Mouse (Mus musculus): ENCODE data around the gene Mkrn3. TPM values are rescaled to one million over a fixed set of nuclear protein-coding genes. Genes with fewer than 3 reads are reported as not detected.
A peak's percentile ranks its signal among the peaks of the same experiment; 100 is the strongest.

The Mkrn3 gene
- total and polyA plus RNA-seq, 3 experiments: not detected

GRCm38 (mm10) chr7:62436394-62436793 lies 16.5 kb upstream of the Mkrn3 start:
- peak; percentile 2 for DNase-seq (ENCODE audit: low read depth, low spot score)
- Histone ChIP-seq H3K4me3 (ENCODE audit: control insufficient read depth in 1 of 2, insufficient read depth in 1 of 2, low read depth in 2 of 2, low read length in 2 of 2) (no peak overlapping the region), H3K9me3 (replicated peaks; ENCODE audit: insufficient read depth, low read length) (no peaks in the 10 kb centered on the region), H3K9ac (ENCODE audit: control insufficient read depth, low read depth, low read length, poor library complexity, severe bottlenecking) (no peak overlapping the region), H3K79me2 (ENCODE audit: control insufficient read depth, insufficient read depth, low read length, poor library complexity) (no peaks in the 10 kb centered on the region), H3K36me3 (ENCODE audit: control insufficient read depth in 1 of 2, insufficient read depth in 2 of 2, low read length in 2 of 2) (no peaks in the 10 kb centered on the region), H3K4me1 (ENCODE audit: control insufficient read depth in 1 of 2, insufficient read depth in 2 of 2, low read length in 2 of 2) (no peaks in the 10 kb centered on the region), H3K27ac (ENCODE audit: control insufficient read depth, low read depth, low read length) (no peak overlapping the region), H3K27me3 (ENCODE audit: control insufficient read depth in 1 of 2, insufficient read depth in 2 of 2, low read length in 2 of 2) (no peaks in the 10 kb centered on the region)
- TF ChIP-seq CTCF (IDR thresholded peaks at IDR 0.05 in 2 of 3, conservative IDR thresholded peaks at IDR 0.05 in 1 of 3; ENCODE audit: control insufficient read depth in 1 of 3, insufficient read depth in 1 of 3, low read depth in 2 of 3, low read length in 3 of 3, poor library complexity in 1 of 3, severe bottlenecking in 1 of 3) (peak in 1 of 3 experiments; percentile 22; a peak in 1 of 6 replicates), TAL1 (IDR thresholded peaks at IDR 0.05; ENCODE audit: low read length) (no peak)

- peak; percentile 27 for DNase-seq (ENCODE audit: low read depth, low spot score)
- no peaks in the 10 kb centered on the region for H3K4me1 ChIP-seq (ENCODE audit: control insufficient read depth in 1 of 2, insufficient read depth in 2 of 2, low read length in 2 of 2)
- H3K9ac ChIP-seq (ENCODE audit: control insufficient read depth, low read depth, low read length, poor library complexity, severe bottlenecking): no peak overlapping the region
- TF ChIP-seq MYB (IDR thresholded peaks at IDR 0.05; ENCODE audit: low read depth, low read length): no peak
- TF ChIP-seq CTCF (IDR thresholded peaks at IDR 0.05 in 2 of 3, conservative IDR thresholded peaks at IDR 0.05 in 1 of 3; ENCODE audit: control insufficient read depth in 1 of 3, insufficient read depth in 1 of 3, low read depth in 2 of 3, low read length in 3 of 3, poor library complexity in 1 of 3, severe bottlenecking in 1 of 3): peak in 1 of 3 experiments; percentile 43; a peak in 3 of 6 replicates
- no peaks in the 10 kb centered on the region for H3K9me3 ChIP-seq (replicated peaks; ENCODE audit: insufficient read depth, low read length)
- H3K27ac ChIP-seq (ENCODE audit: control insufficient read depth, low read depth, low read length): no peak overlapping the region
- no peaks in the 10 kb centered on the region for H3K36me3 ChIP-seq (ENCODE audit: control insufficient read depth in 1 of 2, insufficient read depth in 2 of 2, low read length in 2 of 2)
- no peak overlapping the region for H3K4me3 ChIP-seq (ENCODE audit: control insufficient read depth in 1 of 2, insufficient read depth in 1 of 2, low read depth in 2 of 2, low read length in 2 of 2)
- H3K79me2 ChIP-seq (ENCODE audit: control insufficient read depth, insufficient read depth, low read length, poor library complexity): no peaks in the 10 kb centered on the region
- no peaks in the 10 kb centered on the region for H3K27me3 ChIP-seq (ENCODE audit: control insufficient read depth in 1 of 2, insufficient read depth in 2 of 2, low read length in 2 of 2)
Measured at GRCm38 (mm10) chr7:62433243-62433642, 13.3 kb upstream of the Mkrn3 start.

- peak; percentile 51 for DNase-seq (ENCODE audit: low read depth, low spot score)
- H3K27ac ChIP-seq (ENCODE audit: control insufficient read depth, low read depth, low read length): no peak overlapping the region
- H3K9ac ChIP-seq (ENCODE audit: control insufficient read depth, low read depth, low read length, poor library complexity, severe bottlenecking): no peak overlapping the region
- H3K4me3 ChIP-seq (ENCODE audit: control insufficient read depth in 1 of 2, insufficient read depth in 1 of 2, low read depth in 2 of 2, low read length in 2 of 2): no peak overlapping the region
- TF ChIP-seq ZMIZ1 (IDR thresholded peaks at IDR 0.05; ENCODE audit: low read depth, low read length): no peak
- no peak for TF ChIP-seq USF1 (IDR thresholded peaks at IDR 0.05; ENCODE audit: low read depth, low read length)
- TF ChIP-seq ELF1 (IDR thresholded peaks at IDR 0.05; ENCODE audit: low read depth, low read length): no peak
- TF ChIP-seq MEF2A (IDR thresholded peaks at IDR 0.05; ENCODE audit: extremely low read depth, insufficient replicate concordance, low read depth, low read length, poor library complexity, severe bottlenecking): no peak
- TF ChIP-seq CTCF (IDR thresholded peaks at IDR 0.05 in 2 of 3, conservative IDR thresholded peaks at IDR 0.05 in 1 of 3; ENCODE audit: control insufficient read depth in 1 of 3, insufficient read depth in 1 of 3, low read depth in 2 of 3, low read length in 3 of 3, poor library complexity in 1 of 3, severe bottlenecking in 1 of 3): peak; percentile 31 to 56 (median 53)
- TF ChIP-seq TBP (IDR thresholded peaks at IDR 0.05; ENCODE audit: low read depth, low read length): no peak
- TF ChIP-seq GATA1 (IDR thresholded peaks at IDR 0.05; ENCODE audit: low read depth, low read length): no peak
- no peak for TF ChIP-seq E2F4 (IDR thresholded peaks at IDR 0.05; ENCODE audit: borderline replicate concordance, low read depth, low read length)
- TF ChIP-seq SMC3 (IDR thresholded peaks at IDR 0.05; ENCODE audit: low read depth, low read length): peak; percentile 17; the same call in 1 of the 2 replicates
- no peak for TF ChIP-seq NELFE (IDR thresholded peaks at IDR 0.05; ENCODE audit: low read depth, low read length)
- no peaks in the 10 kb centered on the region for H3K4me1 ChIP-seq (ENCODE audit: control insufficient read depth in 1 of 2, insufficient read depth in 2 of 2, low read length in 2 of 2)
- H3K27me3 ChIP-seq (ENCODE audit: control insufficient read depth in 1 of 2, insufficient read depth in 2 of 2, low read length in 2 of 2): no peaks in the 10 kb centered on the region
- no peaks in the 10 kb centered on the region for H3K9me3 ChIP-seq (replicated peaks; ENCODE audit: insufficient read depth, low read length)
- no peaks in the 10 kb centered on the region for H3K36me3 ChIP-seq (ENCODE audit: control insufficient read depth in 1 of 2, insufficient read depth in 2 of 2, low read length in 2 of 2)
- no peaks in the 10 kb centered on the region for H3K79me2 ChIP-seq (ENCODE audit: control insufficient read depth, insufficient read depth, low read length, poor library complexity)
Measured at GRCm38 (mm10) chr7:62428337-62428736, 8.4 kb upstream of the Mkrn3 start.
